Mouse (Mus musculus) B cell, adult 67 days (primary cell): ENCODE data around the gene Cox5b. TPM values are rescaled to one million over a fixed set of nuclear protein-coding genes. Genes with fewer than 3 reads are reported as not detected.

Source experiments
- total RNA-seq, 2 experiments: library from RNA; stranded (reverse); gene quantifications; 4 replicates each; pipeline ENCODE4 v1.2.4; 2023

Gene Cox5b
- total RNA-seq: 100 to 1,000 TPM; 206 to 224 TPM

GRCm38 (mm10) chr1:36691271-36692155 is at the start of gene Cox5b:
Gene Cox5b, plus strand, starts transcription at chr1:36691449.

GRCm38 (mm10) chr1:36682620-36683355 is 8.5 kb upstream of the Cox5b start, which contains the start of gene Fam178b:
Gene Fam178b, minus strand, starts transcription at chr1:36683183.

GRCm38 (mm10) chr1:36709854-36710280 is 18.6 kb downstream of the Cox5b start, which contains the start of gene 4933424G06Rik:
Gene 4933424G06Rik, plus strand, starts transcription at chr1:36710149.

GRCm38 (mm10) chr1:36714311-36714710 is 23.1 kb downstream of the Cox5b start, which contains the start of gene Actr1b:
Gene Actr1b, minus strand, starts transcription at chr1:36714422.

Other genes with a start within 250 kb of the Cox5b start
- 10 to 100 TPM; 29.5 to 43.4 TPM for gene Lman2l, start 246.2 kb upstream of the Cox5b start, total RNA-seq
- gene Cnnm4, start 219.8 kb upstream of the Cox5b start, total RNA-seq: 10 to 100 TPM; 24.6 to 24.7 TPM
- 10 to 100 TPM; 35.2 to 38.8 TPM for gene Cnnm3, start 179.6 kb upstream of the Cox5b start, total RNA-seq
- 10 to 100 TPM; 28.6 to 29.7 TPM for gene Ankrd23, start 154.6 kb upstream of the Cox5b start, total RNA-seq
- not detected for gene Gm42417, start 152.0 kb upstream of the Cox5b start, total RNA-seq
- gene Ankrd39, start 144.0 kb upstream of the Cox5b start, total RNA-seq: 10 to 100 TPM; 14.1 to 22.9 TPM
- gene Sema4c, start 133.1 kb upstream of the Cox5b start, total RNA-seq: not detected
- gene Fam178b, start 8.3 kb upstream of the Cox5b start, total RNA-seq: not detected
- gene 4933424G06Rik, start 18.7 kb downstream of the Cox5b start, total RNA-seq: 1 to 10 TPM in 1 of 2 experiments, under 1 TPM in 1; 0.81 to 2.0 TPM
- 10 to 100 TPM; 83.0 to 99.2 TPM for gene Actr1b, start 23.0 kb downstream of the Cox5b start, total RNA-seq
- 1 to 10 TPM; 2.2 to 4.7 TPM for gene Zap70, start 70.3 kb downstream of the Cox5b start, total RNA-seq